Mouse (Mus musculus) limb, embryonic 12.5 days (tissue): ENCODE results near the gene Lama4. TPM values are rescaled to one million over a fixed set of nuclear protein-coding genes. Genes with fewer than 3 reads are reported as not detected.

Experiments used
- ATAC-seq: fragments of 200-750 bp; cut with Nextera tagmentation; 2 replicates; pipeline ENCODE4 v1.8.0; 2017; ENCODE audit warnings: low read depth, moderate TSS enrichment; ENCODE audit not compliant: insufficient number of reproducible peaks, insufficient read depth, low FRiP score, low TSS enrichment
- H3K27ac ChIP-seq: fragments of 300-500 bp; sonication (generic); 2 replicates; pipeline ENCODE4 v1.5.1; 2016; ENCODE audit warnings: mild to moderate bottlenecking, moderate library complexity
- H3K27me3 ChIP-seq: fragments of 300-500 bp; sonication (generic); 2 replicates; pipeline ENCODE4 v1.6.1; 2016; ENCODE audit warnings: mild to moderate bottlenecking, moderate library complexity
- H3K36me3 ChIP-seq: fragments of 300-500 bp; sonication (generic); 2 replicates; pipeline ENCODE4 v1.6.1; 2016; ENCODE audit warnings: mild to moderate bottlenecking, moderate library complexity
- H3K4me1 ChIP-seq: fragments of 300-500 bp; sonication (generic); replicated peaks from 2 replicates; pipeline ENCODE4 v1.6.1; 2016
- H3K4me2 ChIP-seq: fragments of 300-500 bp; sonication (generic); 2 replicates; pipeline ENCODE4 v1.6.1; 2016; ENCODE audit warnings: mild to moderate bottlenecking, moderate library complexity
- H3K4me3 ChIP-seq: fragments of 300-500 bp; sonication (generic); replicated peaks from 2 replicates; pipeline ENCODE4 v1.5.1; 2016; ENCODE audit warnings: mild to moderate bottlenecking
- H3K9ac ChIP-seq: fragments of 300-500 bp; sonication (generic); replicated peaks from 2 replicates; pipeline ENCODE4 v1.6.1; 2016; ENCODE audit warnings: mild to moderate bottlenecking, moderate library complexity
- H3K9me3 ChIP-seq: fragments of 300-500 bp; sonication (generic); 2 replicates; pipeline ENCODE4 v1.6.1; 2016; ENCODE audit warnings: mild to moderate bottlenecking, moderate library complexity
- WGBS: fragments of 180-500 bp; shearing (Covaris S2); methylation state at CpG from one replicate; pipeline ENCODE4 v1.1.7; 2016; 5-methylcytosine and 5-hydroxymethylcytosine counted together
- polyA plus RNA-seq: library from polyadenylated mRNA; unstranded; fragments of >200 nt; fragmentation: Nextera tagmentation; extraction: Ambion mirVana; gene quantifications from 2 replicates; pipeline ENCODE4 v1.2.1, GENCODE M21; 2016

The Lama4 gene
- polyA plus RNA-seq, result 36.4 and 37.2 TPM in 2 replicates

GRCm38 (mm10) chr10:38965075-38965781 is at the start of gene Lama4:
TSS of gene Lama4 (plus strand) at chr10:38965515.
- H3K27me3 ChIP-seq, result no peaks in the 10 kb centered on the region
- H3K4me2 ChIP-seq, result peak within 1 kb of the TSS; percentile 75
- ATAC-seq, result peak; percentile 83
- H3K9me3 ChIP-seq, result no peaks in the 10 kb centered on the region
- H3K4me3 ChIP-seq, result peak within 1 kb of the TSS; percentile 53
- no peaks in the 10 kb centered on the region for H3K36me3 ChIP-seq
- H3K9ac ChIP-seq, result peak within 1 kb of the TSS; percentile 73
- H3K27ac ChIP-seq, result peak within 1 kb of the TSS; percentile 76
- 3% methylated on average over 24 of the region's 24 CpGs for WGBS
- peaks cover 31% of the 10 kb centered on the region for H3K4me1 ChIP-seq

- 83% methylated on average over 4 of the region's 4 CpGs for WGBS
Observed at GRCm38 (mm10) chr10:38916027-38916617, 49.2 kb upstream of the Lama4 start.

GRCm38 (mm10) chr10:38928940-38929697 is 36.2 kb upstream of the Lama4 start:
- 0 out of 2 replicates have a peak, but pooled peaks cover 2% of the 10 kb centered on the region for H3K9me3 ChIP-seq

More at GRCm38 (mm10) chr10:38916027-38916617, 49.2 kb upstream of the Lama4 start:
- Histone ChIP-seq H3K4me2 (no peak overlapping the region), H3K4me1 (no peaks in the 10 kb centered on the region), H3K9me3 (no peaks in the 10 kb centered on the region), H3K36me3 (no peaks in the 10 kb centered on the region), H3K27me3 (no peaks in the 10 kb centered on the region), H3K9ac (no peak overlapping the region), H3K27ac (no peak overlapping the region), H3K4me3 (no peak overlapping the region)
- ATAC-seq, result no peak

GRCm38 (mm10) chr10:38944701-38945100 is 20.6 kb upstream of the Lama4 start:
- ATAC-seq, result no peak
- H3K9me3 ChIP-seq, result no peaks in the 10 kb centered on the region
- H3K36me3 ChIP-seq, result no peaks in the 10 kb centered on the region
- H3K27me3 ChIP-seq, result no peaks in the 10 kb centered on the region
- WGBS, result 36% methylated on average over 2 of the region's 2 CpGs
- H3K4me3 ChIP-seq, result no peak overlapping the region
- no peaks in the 10 kb centered on the region for H3K4me1 ChIP-seq
- no peak overlapping the region for H3K27ac ChIP-seq
- no peak overlapping the region for H3K4me2 ChIP-seq
- H3K9ac ChIP-seq, result no peak overlapping the region

More at GRCm38 (mm10) chr10:38928940-38929697, 36.2 kb upstream of the Lama4 start:
- H3K4me3 ChIP-seq, result no peak overlapping the region
- H3K4me2 ChIP-seq, result no peak overlapping the region
- no peaks in the 10 kb centered on the region for H3K4me1 ChIP-seq
- H3K27ac ChIP-seq, result no peak overlapping the region
- no peaks in the 10 kb centered on the region for H3K27me3 ChIP-seq
- no peaks in the 10 kb centered on the region for H3K36me3 ChIP-seq
- 84% methylated on average over 6 of the region's 6 CpGs for WGBS
- ATAC-seq, result no peak
- H3K9ac ChIP-seq, result no peak overlapping the region

- Histone ChIP-seq H3K4me3 (no peak overlapping the region), H3K9me3 (no peaks in the 10 kb centered on the region), H3K4me2 (no peak overlapping the region), H3K4me1 (peaks cover 16% of the 10 kb centered on the region), H3K9ac (no peak overlapping the region), H3K27me3 (no peaks in the 10 kb centered on the region), H3K27ac (no peak overlapping the region), H3K36me3 (no peaks in the 10 kb centered on the region)
- no peak for ATAC-seq
- WGBS, result 43% methylated on average over 2 of the region's 2 CpGs
Observed at GRCm38 (mm10) chr10:38961920-38962319, 3.4 kb upstream of the Lama4 start.

GRCm38 (mm10) chr10:38964719-38965074 is 618 bp upstream of the Lama4 start:
- peaks cover 31% of the 10 kb centered on the region for H3K4me1 ChIP-seq
- no peaks in the 10 kb centered on the region for H3K27me3 ChIP-seq
- ATAC-seq, result no peak
- no peaks in the 10 kb centered on the region for H3K36me3 ChIP-seq
- WGBS, result 68% methylated on average over 4 of the region's 4 CpGs
- no peak overlapping the region for H3K4me3 ChIP-seq
- H3K9ac ChIP-seq, result no peak overlapping the region
- peak overlapping the region; percentile 75 for H3K4me2 ChIP-seq
- peak overlapping the region; percentile 29; the same call in 1 of the 2 replicates for H3K27ac ChIP-seq
- no peaks in the 10 kb centered on the region for H3K9me3 ChIP-seq

- 2% methylated on average over 14 of the region's 14 CpGs for WGBS
- no peaks in the 10 kb centered on the region for H3K27me3 ChIP-seq
- H3K4me2 ChIP-seq, result peak overlapping the region; percentile 75
- H3K4me1 ChIP-seq, result peaks cover 31% of the 10 kb centered on the region
- peak overlapping the region; percentile 53 for H3K4me3 ChIP-seq
- no peaks in the 10 kb centered on the region for H3K9me3 ChIP-seq
- peak overlapping the region; percentile 73 for H3K9ac ChIP-seq
- peak overlapping the region; percentile 76 for H3K27ac ChIP-seq
- 0 out of 2 replicates have a peak, but pooled peaks have one; percentile 53 for ATAC-seq
- H3K36me3 ChIP-seq, result no peaks in the 10 kb centered on the region
Observed at GRCm38 (mm10) chr10:38965857-38966256, 542 bp downstream of the Lama4 start.

- Histone ChIP-seq H3K4me3 (peak overlapping the region; percentile 53), H3K27ac (no peak overlapping the region), H3K36me3 (no peaks in the 10 kb centered on the region), H3K9me3 (no peaks in the 10 kb centered on the region), H3K4me1 (peaks cover 31% of the 10 kb centered on the region), H3K27me3 (no peaks in the 10 kb centered on the region), H3K9ac (peak overlapping the region; percentile 73; the same call in 1 of the 2 replicates), H3K4me2 (peak overlapping the region; percentile 75)
- WGBS, result 86% methylated on average over 2 of the region's 2 CpGs
- ATAC-seq, result no peak
Observed at GRCm38 (mm10) chr10:38966646-38967045, 1.3 kb downstream of the Lama4 start.

- no peaks in the 10 kb centered on the region for H3K27me3 ChIP-seq
- peak overlapping the region; percentile 44 for H3K4me2 ChIP-seq
- WGBS, result 67% methylated on average over 10 of the region's 10 CpGs
- no peak overlapping the region for H3K9ac ChIP-seq
- no peak for ATAC-seq
- H3K4me1 ChIP-seq, result peaks cover 44% of the 10 kb centered on the region
- 0 out of 2 replicates have a peak overlapping the region, but pooled peaks have one; percentile 11 for H3K4me3 ChIP-seq
- no peak overlapping the region for H3K27ac ChIP-seq
- no peaks in the 10 kb centered on the region for H3K36me3 ChIP-seq
- H3K9me3 ChIP-seq, result no peaks in the 10 kb centered on the region
Observed at GRCm38 (mm10) chr10:38968326-38969072, 3.2 kb downstream of the Lama4 start.

GRCm38 (mm10) chr10:38969543-38969942 is 4.2 kb downstream of the Lama4 start:
- no peak for ATAC-seq
- peak overlapping the region; percentile 44; the same call in 1 of the 2 replicates for H3K4me2 ChIP-seq
- H3K36me3 ChIP-seq, result peaks cover 5% of the 10 kb centered on the region; the same call in 1 of the 2 replicates
- H3K4me1 ChIP-seq, result peaks cover 45% of the 10 kb centered on the region
- H3K4me3 ChIP-seq, result no peak overlapping the region
- H3K27me3 ChIP-seq, result no peaks in the 10 kb centered on the region
- H3K9me3 ChIP-seq, result no peaks in the 10 kb centered on the region
- no peak overlapping the region for H3K27ac ChIP-seq
- H3K9ac ChIP-seq, result no peak overlapping the region
- WGBS, result 94% methylated on average over 2 of the region's 2 CpGs
